Mouse (Mus musculus): ENCODE measurements around the gene Aamp. TPM values are rescaled to one million over a fixed set of nuclear protein-coding genes. Genes with fewer than 3 reads are reported as not detected.

Aamp gene
- polyA plus RNA-seq, 1 experiment from 2014 or later: 212 TPM

DNA sequence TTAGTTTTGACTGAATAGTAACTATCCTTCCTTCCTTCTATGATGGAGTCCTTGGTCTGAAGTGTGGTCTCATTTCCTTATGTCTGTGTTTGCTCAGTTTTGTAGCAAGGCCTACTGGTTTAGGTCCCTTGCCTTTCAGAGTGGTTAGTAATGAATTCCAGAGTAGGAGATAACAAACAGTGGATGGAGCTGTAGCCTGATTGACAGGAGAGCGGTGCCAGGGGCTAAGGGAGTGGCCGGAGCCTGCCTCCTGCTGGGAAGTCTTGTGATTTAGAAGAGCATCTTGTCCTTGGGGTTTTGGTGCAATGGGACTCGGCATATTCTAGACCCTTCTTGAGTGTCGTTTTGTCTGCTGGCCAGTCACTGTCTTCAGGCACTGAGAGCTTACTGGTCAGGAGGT, 27.8 kb downstream of the Aamp start:
- ATAC-seq: no peak
- H3K4me2 ChIP-seq (ENCODE audit: low read length): no peak overlapping the region
- no peak overlapping the region for H3K27ac ChIP-seq (ENCODE audit: low read length)
- H3K4me1 ChIP-seq (ENCODE audit: control insufficient read depth, insufficient read depth, low read length): no peaks in the 10 kb centered on the region
- no peak overlapping the region for H3K9ac ChIP-seq (ENCODE audit: low read depth, low read length)
- no peaks in the 10 kb centered on the region for H3K9me3 ChIP-seq (replicated peaks; ENCODE audit: control insufficient read depth, low read length, poor library complexity, severe bottlenecking)
- no peak overlapping the region for H3K4me3 ChIP-seq (ENCODE audit: low read depth, low read length)
- peaks cover 39% of the 10 kb centered on the region for H3K36me3 ChIP-seq (ENCODE audit: control insufficient read depth, insufficient read depth, low read length)
- WGBS: 79% methylated on average over 4 of the region's 4 CpGs
- no peaks in the 10 kb centered on the region for H3K27me3 ChIP-seq (ENCODE audit: control insufficient read depth, insufficient read depth, low read depth, low read length)

DNA sequence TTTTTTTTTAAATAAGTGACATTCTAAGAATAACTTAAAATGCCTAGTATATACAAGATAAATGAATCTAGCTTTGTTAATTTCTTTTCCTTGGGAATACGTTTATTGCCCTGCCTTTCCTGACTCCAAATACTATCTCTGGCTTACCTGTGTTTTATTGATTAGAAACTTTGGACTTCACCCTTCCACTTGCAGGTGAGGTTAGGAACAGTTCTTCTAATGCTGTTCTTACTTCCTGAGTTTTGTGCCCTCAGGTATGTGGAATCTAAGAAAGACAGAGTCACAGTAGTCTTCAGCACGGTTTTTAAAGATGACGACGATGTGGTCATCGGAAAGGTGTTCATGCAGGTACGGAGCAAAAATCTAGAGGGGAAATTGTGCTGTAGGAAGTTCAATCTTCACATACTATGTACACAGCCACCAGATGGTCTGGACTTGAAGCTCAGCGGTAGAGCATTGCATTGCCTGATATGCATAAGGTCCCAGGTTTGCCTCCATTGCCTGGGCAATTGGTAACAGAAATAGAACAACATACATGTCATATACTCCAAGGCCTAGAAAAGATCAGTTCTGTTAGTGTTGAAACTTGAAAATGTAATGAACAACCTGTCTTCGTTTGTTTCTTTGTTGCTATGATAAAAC, 28.7 kb downstream of the Aamp start:
- Histone ChIP-seq H3K36me3 (ENCODE audit: control insufficient read depth, insufficient read depth, low read length) (peaks cover 42% of the 10 kb centered on the region), H3K9me3 (replicated peaks; ENCODE audit: control insufficient read depth, low read length, poor library complexity, severe bottlenecking) (no peaks in the 10 kb centered on the region), H3K9ac (ENCODE audit: low read depth, low read length) (no peak overlapping the region), H3K4me1 (ENCODE audit: control insufficient read depth, insufficient read depth, low read length) (no peaks in the 10 kb centered on the region), H3K27me3 (ENCODE audit: control insufficient read depth, insufficient read depth, low read depth, low read length) (no peaks in the 10 kb centered on the region), H3K4me3 (ENCODE audit: low read depth, low read length) (no peak overlapping the region), H3K4me2 (ENCODE audit: low read length) (no peak overlapping the region), H3K27ac (ENCODE audit: low read length) (no peak overlapping the region)
- no peak for ATAC-seq
- WGBS: 98% methylated on average over 8 of the region's 8 CpGs

DNA sequence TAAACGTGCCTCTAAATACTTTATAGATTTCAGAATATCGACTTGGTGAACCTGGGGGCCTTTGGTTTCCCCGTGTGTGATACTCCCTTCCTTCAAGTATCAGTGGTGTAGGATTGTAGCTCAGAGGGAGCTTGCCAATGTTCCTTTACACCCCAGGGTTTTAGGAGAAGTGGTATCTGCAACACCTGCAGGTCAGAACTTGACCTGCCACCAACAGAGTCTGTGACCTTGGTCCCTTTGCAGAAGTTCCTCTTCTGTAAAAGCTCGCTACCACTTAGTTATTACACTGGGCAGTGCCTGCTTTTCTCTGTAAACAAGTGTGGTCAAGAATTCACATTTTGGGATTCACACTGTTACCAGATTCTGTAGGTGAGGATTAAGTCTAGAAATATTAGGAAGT, 34.4 kb downstream of the Aamp start:
- Histone ChIP-seq H3K4me1 (ENCODE audit: control insufficient read depth, insufficient read depth, low read length) (no peaks in the 10 kb centered on the region), H3K27ac (ENCODE audit: low read length) (no peak overlapping the region), H3K36me3 (ENCODE audit: control insufficient read depth, insufficient read depth, low read length) (peaks cover 24% of the 10 kb centered on the region), H3K4me3 (ENCODE audit: low read depth, low read length) (no peak overlapping the region), H3K9me3 (replicated peaks; ENCODE audit: control insufficient read depth, low read length, poor library complexity, severe bottlenecking) (no peaks in the 10 kb centered on the region), H3K9ac (ENCODE audit: low read depth, low read length) (no peak overlapping the region), H3K4me2 (ENCODE audit: low read length) (no peak overlapping the region), H3K27me3 (ENCODE audit: control insufficient read depth, insufficient read depth, low read depth, low read length) (no peaks in the 10 kb centered on the region)
- ATAC-seq: no peak
- WGBS: 88% methylated on average over 4 of the region's 4 CpGs

DNA sequence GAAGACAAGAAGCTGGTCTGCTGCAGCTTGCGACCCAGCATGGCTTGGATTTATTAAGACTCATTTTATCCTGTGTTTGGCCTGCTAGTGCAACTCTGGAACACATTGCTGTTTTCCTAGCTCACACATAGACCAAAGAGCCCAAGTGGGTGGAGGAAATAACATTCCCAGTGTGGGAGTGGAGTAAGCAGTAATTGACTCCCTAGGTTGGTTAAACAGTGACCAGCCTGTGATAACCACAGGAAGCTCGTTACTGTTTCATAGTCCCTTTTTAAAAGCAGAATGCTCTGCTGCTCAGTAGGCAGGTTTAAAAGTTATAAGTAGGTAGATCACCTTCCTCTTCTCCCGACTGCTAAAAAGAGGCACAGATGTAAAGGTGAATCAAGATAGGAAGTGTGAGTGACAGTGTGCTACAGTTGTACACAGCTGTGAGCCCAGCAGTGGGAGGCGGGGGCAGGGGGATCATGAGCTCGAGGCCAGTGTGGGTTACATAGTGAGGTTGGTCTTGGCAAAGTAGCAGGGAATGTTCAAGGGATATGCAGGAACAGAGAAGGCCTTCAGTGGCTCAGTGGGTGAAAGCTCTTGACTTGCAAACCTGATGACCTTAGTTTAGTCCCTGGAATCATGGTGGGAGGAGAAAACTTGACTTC, 35.1 kb downstream of the Aamp start:
- H3K27ac ChIP-seq (ENCODE audit: low read length): no peak overlapping the region
- no peak overlapping the region for H3K4me3 ChIP-seq (ENCODE audit: low read depth, low read length)
- H3K9me3 ChIP-seq (replicated peaks; ENCODE audit: control insufficient read depth, low read length, poor library complexity, severe bottlenecking): no peaks in the 10 kb centered on the region
- peaks cover 21% of the 10 kb centered on the region for H3K36me3 ChIP-seq (ENCODE audit: control insufficient read depth, insufficient read depth, low read length)
- 88% methylated on average over 5 of the region's 5 CpGs for WGBS
- ATAC-seq: no peak
- H3K4me2 ChIP-seq (ENCODE audit: low read length): no peak overlapping the region
- no peak overlapping the region for H3K9ac ChIP-seq (ENCODE audit: low read depth, low read length)
- H3K4me1 ChIP-seq (ENCODE audit: control insufficient read depth, insufficient read depth, low read length): no peaks in the 10 kb centered on the region
- no peaks in the 10 kb centered on the region for H3K27me3 ChIP-seq (ENCODE audit: control insufficient read depth, insufficient read depth, low read depth, low read length)

DNA sequence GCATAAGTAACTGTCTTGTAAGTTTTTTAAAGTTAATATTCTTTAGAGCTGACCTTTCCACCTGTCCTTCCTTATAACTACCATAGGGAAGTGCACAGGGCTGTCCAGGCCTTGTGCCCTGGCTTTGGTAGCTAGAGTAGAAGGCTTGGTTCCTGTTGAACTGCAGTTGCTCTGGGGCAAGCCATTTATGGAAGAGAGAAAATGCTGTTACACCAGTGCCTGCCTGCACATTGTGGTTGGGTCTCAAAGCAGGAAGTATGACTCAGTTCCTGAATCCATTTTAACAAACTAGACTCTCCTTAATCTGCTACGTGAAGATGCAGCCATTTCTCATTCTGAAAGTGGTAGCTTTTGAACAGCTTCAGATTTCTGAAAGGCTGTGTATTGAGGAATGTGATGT, 35.7 kb downstream of the Aamp start:
- no peak for ATAC-seq

DNA sequence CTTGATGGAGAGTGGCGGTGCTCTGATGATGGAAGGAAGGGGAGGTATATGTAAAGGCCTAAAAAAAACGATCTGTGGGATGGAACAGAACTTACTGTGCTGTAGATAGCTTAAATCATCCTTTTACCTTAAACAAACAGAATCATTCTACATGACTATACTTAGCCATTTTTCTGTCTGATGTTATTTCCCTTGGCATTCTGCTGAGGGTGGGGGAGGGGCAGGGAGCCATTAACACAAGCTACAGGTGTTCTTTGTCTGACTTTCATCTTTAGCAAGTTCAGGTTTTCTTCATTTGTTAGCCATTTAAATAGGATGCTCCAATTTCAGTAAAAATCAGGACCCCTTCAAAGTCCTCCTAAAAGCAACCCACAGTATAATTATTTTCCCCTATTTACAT, 39.0 kb downstream of the Aamp start:
- peaks cover 2% of the 10 kb centered on the region for H3K4me1 ChIP-seq (ENCODE audit: control insufficient read depth, insufficient read depth, low read length)
- H3K27me3 ChIP-seq (ENCODE audit: control insufficient read depth, insufficient read depth, low read depth, low read length): no peaks in the 10 kb centered on the region
- H3K4me2 ChIP-seq (ENCODE audit: low read length): no peak overlapping the region
- WGBS: 88% methylated on average over 2 of the region's 2 CpGs
- no peak overlapping the region for H3K9ac ChIP-seq (ENCODE audit: low read depth, low read length)
- H3K27ac ChIP-seq (ENCODE audit: low read length): no peak overlapping the region
- no peaks in the 10 kb centered on the region for H3K9me3 ChIP-seq (replicated peaks; ENCODE audit: control insufficient read depth, low read length, poor library complexity, severe bottlenecking)
- H3K4me3 ChIP-seq (ENCODE audit: low read depth, low read length): no peak overlapping the region
- H3K36me3 ChIP-seq (ENCODE audit: control insufficient read depth, insufficient read depth, low read length): peaks cover 8% of the 10 kb centered on the region; the same call in 1 of the 2 replicates
- no peak for ATAC-seq

More for the DNA sequence above, 35.7 kb downstream of the Aamp start:
- Histone ChIP-seq H3K4me1 (ENCODE audit: control insufficient read depth, insufficient read depth, low read length) (no peaks in the 10 kb centered on the region), H3K27me3 (ENCODE audit: control insufficient read depth, insufficient read depth, low read depth, low read length) (no peaks in the 10 kb centered on the region), H3K4me3 (ENCODE audit: low read depth, low read length) (no peak overlapping the region), H3K9me3 (replicated peaks; ENCODE audit: control insufficient read depth, low read length, poor library complexity, severe bottlenecking) (no peaks in the 10 kb centered on the region), H3K9ac (ENCODE audit: low read depth, low read length) (no peak overlapping the region), H3K36me3 (ENCODE audit: control insufficient read depth, insufficient read depth, low read length) (peaks cover 19% of the 10 kb centered on the region), H3K4me2 (ENCODE audit: low read length) (no peak overlapping the region), H3K27ac (ENCODE audit: low read length) (no peak overlapping the region)
- WGBS: 89% methylated on average over 1 of the region's 1 CpGs

DNA sequence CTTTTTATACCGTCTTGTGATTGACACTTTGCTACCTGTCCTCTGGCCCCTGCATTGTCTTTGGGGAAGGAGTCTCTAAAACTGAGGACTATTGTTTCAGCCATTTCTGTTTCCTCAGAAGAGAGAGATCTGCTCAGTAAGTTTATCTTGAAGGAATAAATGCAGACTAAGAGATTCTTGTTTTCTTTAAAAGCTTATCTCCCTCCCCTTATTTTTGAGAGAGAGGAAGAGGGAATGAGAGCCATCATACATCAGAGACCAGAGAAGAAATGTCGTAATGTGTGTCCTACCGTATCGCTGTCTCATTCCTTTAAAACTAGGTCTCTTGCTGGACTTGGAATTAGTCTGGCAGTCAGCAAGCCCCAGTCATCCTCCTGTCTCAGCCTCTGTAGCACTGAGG, 43.7 kb downstream of the Aamp start:
- Histone ChIP-seq H3K27me3 (ENCODE audit: control insufficient read depth, insufficient read depth, low read depth, low read length) (no peaks in the 10 kb centered on the region), H3K9ac (ENCODE audit: low read depth, low read length) (no peak overlapping the region), H3K4me1 (ENCODE audit: control insufficient read depth, insufficient read depth, low read length) (peaks cover 34% of the 10 kb centered on the region), H3K9me3 (replicated peaks; ENCODE audit: control insufficient read depth, low read length, poor library complexity, severe bottlenecking) (no peaks in the 10 kb centered on the region), H3K4me3 (ENCODE audit: low read depth, low read length) (no peak overlapping the region), H3K27ac (ENCODE audit: low read length) (no peak overlapping the region), H3K36me3 (ENCODE audit: control insufficient read depth, insufficient read depth, low read length) (no peaks in the 10 kb centered on the region), H3K4me2 (ENCODE audit: low read length) (no peak overlapping the region)
- WGBS: 80% methylated on average over 4 of the region's 4 CpGs
- ATAC-seq: no peak

DNA sequence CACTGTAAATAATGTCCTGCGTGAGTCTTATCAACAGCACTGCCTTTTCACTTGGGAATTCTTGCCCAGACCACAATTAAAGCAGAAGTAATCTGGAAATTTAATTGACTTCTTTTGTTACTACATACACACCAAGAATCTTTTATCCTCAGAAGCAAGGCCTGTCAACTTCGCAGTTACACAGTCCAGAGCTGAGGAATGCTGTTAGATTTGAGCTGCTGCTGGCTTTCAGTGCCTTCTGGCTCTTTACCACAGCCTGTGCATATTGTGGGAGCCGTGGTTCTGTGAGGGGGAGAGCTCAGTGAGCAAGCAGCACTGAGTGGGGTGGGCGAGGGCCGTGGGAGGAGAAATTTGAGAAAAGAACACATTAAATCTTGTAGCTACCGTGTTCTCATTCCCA, 44.2 kb downstream of the Aamp start:
- Histone ChIP-seq H3K27ac (ENCODE audit: low read length) (no peak overlapping the region), H3K4me2 (ENCODE audit: low read length) (no peak overlapping the region), H3K4me1 (ENCODE audit: control insufficient read depth, insufficient read depth, low read length) (peaks cover 34% of the 10 kb centered on the region), H3K27me3 (ENCODE audit: control insufficient read depth, insufficient read depth, low read depth, low read length) (no peaks in the 10 kb centered on the region), H3K4me3 (ENCODE audit: low read depth, low read length) (no peak overlapping the region), H3K9me3 (replicated peaks; ENCODE audit: control insufficient read depth, low read length, poor library complexity, severe bottlenecking) (no peaks in the 10 kb centered on the region), H3K9ac (ENCODE audit: low read depth, low read length) (no peak overlapping the region), H3K36me3 (ENCODE audit: control insufficient read depth, insufficient read depth, low read length) (no peaks in the 10 kb centered on the region)
- no peak for ATAC-seq
- 73% methylated on average over 6 of the region's 6 CpGs for WGBS

DNA sequence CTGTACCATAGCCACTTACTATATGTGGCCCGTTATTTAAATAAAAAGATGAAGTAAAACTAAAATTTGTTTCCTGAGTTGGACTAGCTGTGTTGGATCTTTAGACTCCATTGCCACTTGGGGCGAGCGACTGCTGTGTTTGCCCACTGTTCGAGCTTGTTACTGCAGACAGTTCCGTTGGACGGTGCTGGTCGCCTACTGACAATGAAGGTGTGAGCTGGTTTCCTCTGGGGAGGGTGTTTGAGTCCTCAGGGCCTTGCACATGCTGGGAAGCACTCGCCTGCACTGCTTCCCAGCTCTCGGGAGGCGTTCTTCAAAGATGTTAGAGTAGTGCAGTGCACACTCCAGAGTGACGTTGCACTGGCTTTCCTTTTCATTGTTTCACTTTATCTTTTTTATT, 44.9 kb downstream of the Aamp start:
- Histone ChIP-seq H3K27me3 (ENCODE audit: control insufficient read depth, insufficient read depth, low read depth, low read length) (no peaks in the 10 kb centered on the region), H3K4me1 (ENCODE audit: control insufficient read depth, insufficient read depth, low read length) (peaks cover 34% of the 10 kb centered on the region), H3K27ac (ENCODE audit: low read length) (no peak overlapping the region), H3K4me3 (ENCODE audit: low read depth, low read length) (no peak overlapping the region), H3K4me2 (ENCODE audit: low read length) (peak overlapping the region; percentile 37), H3K9me3 (replicated peaks; ENCODE audit: control insufficient read depth, low read length, poor library complexity, severe bottlenecking) (no peaks in the 10 kb centered on the region), H3K9ac (ENCODE audit: low read depth, low read length) (0 out of 2 replicates have a peak overlapping the region, but pooled peaks have one; percentile 26), H3K36me3 (ENCODE audit: control insufficient read depth, insufficient read depth, low read length) (no peaks in the 10 kb centered on the region)
- 59% methylated on average over 11 of the region's 11 CpGs for WGBS
- ATAC-seq: no peak
